Mouse (Mus musculus) intestine, postnatal 0 days (tissue): ENCODE results near the gene Zbed6. TPM values are rescaled to one million over a fixed set of nuclear protein-coding genes. Genes with fewer than 3 reads are reported as not detected.
A peak's percentile ranks its signal among the peaks of the same experiment; 100 is the strongest.

Experiments
- ATAC-seq: fragments of 200-750 bp; cut with Nextera tagmentation; 2 replicates; pipeline ENCODE4 v1.8.0; 2017; ENCODE audit warnings: mild to moderate bottlenecking, moderate TSS enrichment, moderate library complexity
- H3K27ac ChIP-seq: fragments of 300-500 bp; sonication (generic); 2 replicates; pipeline ENCODE4 v1.5.1; 2014; ENCODE audit warnings: mild to moderate bottlenecking, low read depth, low read length, moderate library complexity
- H3K27me3 ChIP-seq: fragments of 300-500 bp; sonication (generic); replicated peaks from 2 replicates; pipeline ENCODE4 v1.6.1; 2014; ENCODE audit warnings: low read length, mixed read lengths; ENCODE audit not compliant: control insufficient read depth, insufficient read depth
- H3K36me3 ChIP-seq: fragments of 300-500 bp; sonication (generic); 2 replicates; pipeline ENCODE4 v1.6.1; 2014; ENCODE audit warnings: mild to moderate bottlenecking, moderate library complexity; ENCODE audit not compliant: control insufficient read depth, insufficient read depth
- H3K4me1 ChIP-seq: fragments of 300-500 bp; sonication (generic); replicated peaks from 2 replicates; pipeline ENCODE4 v1.6.1; 2014; ENCODE audit warnings: antibody characterized with exemption, low read length, mixed read lengths; ENCODE audit not compliant: control insufficient read depth, insufficient read depth
- H3K4me2 ChIP-seq: fragments of 300-500 bp; sonication (generic); replicated peaks from 2 replicates; pipeline ENCODE4 v1.6.1; 2014; ENCODE audit warnings: low read depth, mild to moderate bottlenecking, moderate library complexity
- H3K4me3 ChIP-seq: fragments of 300-500 bp; sonication (generic); 2 replicates; pipeline ENCODE4 v1.5.1; 2014; ENCODE audit warnings: low read depth, low read length
- H3K9ac ChIP-seq: fragments of 300-500 bp; sonication (generic); 2 replicates; pipeline ENCODE4 v1.6.1; 2014; ENCODE audit warnings: mild to moderate bottlenecking, low read depth, low read length
- H3K9me3 ChIP-seq: fragments of 300-500 bp; sonication (generic); 2 replicates; pipeline ENCODE4 v1.6.1; 2016; ENCODE audit warnings: mixed run types; ENCODE audit not compliant: control insufficient read depth
- CTCF ChIP-seq: sonication (generic); IDR thresholded peaks from 2 replicates; pipeline ENCODE4 v1.5.1; 2016; ENCODE audit warnings: low read depth, mild to moderate bottlenecking, control low read depth, antibody characterized with exemption, moderate library complexity
- WGBS: fragments of 180-500 bp; shearing (Covaris S2); extraction: QIAGEN DNeasy Blood & Tissue Kit; methylation state at CpG from one replicate; pipeline ENCODE4 v1.1.7; 2014; 5-methylcytosine and 5-hydroxymethylcytosine counted together
- polyA plus RNA-seq: library from polyadenylated mRNA; unstranded; fragments of >200 nt; fragmentation: Nextera tagmentation; extraction: Ambion mirVana; gene quantifications from 2 replicates; pipeline ENCODE4 v1.2.1, GENCODE M21; 2015

The Zbed6 gene
- polyA plus RNA-seq, 1 experiment from 2014 or later, result 0.93 TPM

DNA sequence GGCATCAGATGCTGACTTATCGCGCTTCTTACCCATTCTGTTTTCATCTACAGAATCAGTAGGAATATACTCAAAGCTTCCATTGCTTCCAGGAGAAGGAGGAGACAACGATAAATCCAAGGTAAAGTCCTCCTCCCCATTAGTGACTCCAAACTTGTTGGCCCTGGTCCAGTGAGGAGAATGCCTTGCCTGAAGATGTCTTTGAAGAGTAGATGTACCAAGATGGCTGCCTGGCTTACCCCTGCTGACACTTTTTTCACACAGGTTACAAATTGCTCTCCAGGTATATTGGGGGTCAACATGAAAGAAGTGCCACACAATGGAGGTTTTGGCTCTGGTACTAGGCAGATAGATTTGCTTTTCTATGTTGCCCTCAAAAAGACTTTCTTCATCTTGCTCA is 1.8 kb downstream of the Zbed6 start:
- 79% methylated on average over 3 of the region's 3 CpGs for WGBS
- peak overlapping the region; percentile 6; the same call in 1 of the 2 replicates for H3K4me2 ChIP-seq

GRCm38 (mm10) chr1:133656811-133657210 is 3.9 kb downstream of the Zbed6 start:
- TF ChIP-seq CTCF, result no peak
- Histone ChIP-seq H3K36me3 (peaks cover 17% of the 10 kb centered on the region), H3K27me3 (no peaks in the 10 kb centered on the region), H3K4me2 (no peak overlapping the region), H3K9me3 (no peaks in the 10 kb centered on the region), H3K4me1 (peaks cover 12% of the 10 kb centered on the region; the same call in 1 of the 2 replicates), H3K27ac (no peak overlapping the region), H3K4me3 (no peak overlapping the region), H3K9ac (no peak overlapping the region)
- no peak for ATAC-seq
- WGBS, result 60% methylated on average over 5 of the region's 5 CpGs

More for the DNA sequence above, 1.8 kb downstream of the Zbed6 start:
- Histone ChIP-seq H3K4me3 (no peak overlapping the region), H3K9ac (no peak overlapping the region), H3K27me3 (no peaks in the 10 kb centered on the region), H3K9me3 (no peaks in the 10 kb centered on the region), H3K27ac (no peak overlapping the region), H3K36me3 (peaks cover 16% of the 10 kb centered on the region), H3K4me1 (peaks cover 12% of the 10 kb centered on the region; the same call in 1 of the 2 replicates)
- no peak for TF ChIP-seq CTCF
- no peak for ATAC-seq

DNA sequence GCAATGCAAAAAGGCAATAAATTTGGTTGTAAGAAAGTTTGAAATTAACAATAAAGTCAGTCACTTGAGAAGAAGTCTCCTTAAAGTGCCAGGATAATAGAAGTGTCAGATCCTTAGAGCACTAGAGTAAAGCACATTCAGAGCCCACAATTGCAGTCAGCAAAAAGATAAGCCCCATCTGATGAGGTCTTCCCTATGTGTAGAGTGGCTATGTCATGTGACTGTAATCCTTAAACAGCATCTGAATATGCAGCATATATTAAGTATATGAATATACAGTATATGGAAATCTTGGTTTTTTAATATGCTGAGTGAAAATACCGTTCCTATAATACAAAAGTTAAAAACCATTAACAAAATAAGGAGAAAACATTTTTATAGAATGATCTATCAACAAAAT is 7.7 kb downstream of the Zbed6 start:
- H3K4me2 ChIP-seq, result no peak overlapping the region
- no peaks in the 10 kb centered on the region for H3K27me3 ChIP-seq
- H3K27ac ChIP-seq, result no peak overlapping the region
- H3K4me3 ChIP-seq, result no peak overlapping the region
- no peak for ATAC-seq
- H3K9me3 ChIP-seq, result no peaks in the 10 kb centered on the region
- H3K9ac ChIP-seq, result no peak overlapping the region
- TF ChIP-seq CTCF, result no peak
- 95% methylated on average over 1 of the region's 1 CpGs for WGBS
- no peaks in the 10 kb centered on the region for H3K4me1 ChIP-seq
- H3K36me3 ChIP-seq, result peaks cover 31% of the 10 kb centered on the region; the same call in 1 of the 2 replicates

- H3K27me3 ChIP-seq, result no peaks in the 10 kb centered on the region
- 92% methylated on average over 7 of the region's 7 CpGs for WGBS
- H3K4me2 ChIP-seq, result no peak overlapping the region
- no peak overlapping the region for H3K9ac ChIP-seq
- H3K36me3 ChIP-seq, result peaks cover 46% of the 10 kb centered on the region
- no peaks in the 10 kb centered on the region for H3K4me1 ChIP-seq
- ATAC-seq, result no peak
- no peaks in the 10 kb centered on the region for H3K9me3 ChIP-seq
- H3K4me3 ChIP-seq, result no peak overlapping the region
- H3K27ac ChIP-seq, result peak overlapping the region; percentile 21; the same call in 1 of the 2 replicates
- TF ChIP-seq CTCF, result no peak
These were observed 10.2 kb downstream of the Zbed6 start for GRCm38 (mm10) chr1:133650288-133651055.

DNA sequence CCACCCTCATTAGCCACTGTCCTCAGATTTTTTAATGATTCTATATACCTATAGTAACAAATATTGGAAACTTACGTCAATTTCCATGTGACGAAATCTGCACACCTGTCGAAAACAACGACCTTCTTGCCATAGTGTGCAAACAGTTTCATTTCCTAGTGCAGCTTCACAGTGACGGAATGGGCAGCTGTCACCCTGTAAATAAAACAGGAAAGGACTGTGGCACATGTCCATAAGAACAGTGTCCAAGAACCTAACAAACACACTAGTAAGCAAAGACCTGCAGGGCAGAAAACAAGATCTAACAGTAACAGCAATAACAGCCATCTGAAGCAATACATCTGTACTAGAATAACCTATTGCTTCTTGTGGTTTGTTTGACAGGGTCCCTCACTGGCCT is 15.0 kb downstream of the Zbed6 start:
- WGBS, result 88% methylated on average over 5 of the region's 5 CpGs
- Histone ChIP-seq H3K9me3 (no peaks in the 10 kb centered on the region), H3K27me3 (no peaks in the 10 kb centered on the region), H3K4me2 (no peak overlapping the region), H3K4me1 (no peaks in the 10 kb centered on the region), H3K27ac (no peak overlapping the region), H3K4me3 (no peak overlapping the region), H3K9ac (no peak overlapping the region), H3K36me3 (peaks cover 79% of the 10 kb centered on the region)
- no peak for TF ChIP-seq CTCF
- ATAC-seq, result no peak

- Histone ChIP-seq H3K9ac (no peak overlapping the region), H3K36me3 (peaks cover 94% of the 10 kb centered on the region), H3K27ac (no peak overlapping the region), H3K4me3 (no peak overlapping the region), H3K4me2 (no peak overlapping the region), H3K9me3 (no peaks in the 10 kb centered on the region), H3K4me1 (no peaks in the 10 kb centered on the region), H3K27me3 (no peaks in the 10 kb centered on the region)
- WGBS, result 90% methylated on average over 2 of the region's 2 CpGs
- TF ChIP-seq CTCF, result no peak
- ATAC-seq, result no peak
These were observed 19.5 kb downstream of the Zbed6 start for GRCm38 (mm10) chr1:133641163-133641562.
